Mouse (Mus musculus) G1E (cell line): ENCODE results near the gene Wdr46. TPM values are rescaled to one million over a fixed set of nuclear protein-coding genes. Genes with fewer than 3 reads are reported as not detected.
"Not testable (repeated sequence)": the region's sequence is repeated elsewhere in the genome, so short reads cannot be mapped to it uniquely, and the experiment has no call there.

Experiments used
- ATAC-seq: 2 replicates; pipeline ENCODE4 v1.8.0; 2016; ENCODE audit warnings: mild to moderate bottlenecking; ENCODE audit not compliant: insufficient number of reproducible peaks, poor library complexity, low FRiP score, severe bottlenecking; ENCODE audit errors: extremely low read depth
- DNase-seq: peaks from one replicate; pipeline ENCODE4 v3.0.0; 2012; ENCODE audit warnings: low spot score
- H3K27me3 ChIP-seq: 2 replicates; pipeline ENCODE4 v1.6.1; 2012; ENCODE audit warnings: mild to moderate bottlenecking, low read length, inconsistent platforms; ENCODE audit not compliant: insufficient read depth
- H3K36me3 ChIP-seq: replicated peaks from 2 replicates; pipeline ENCODE3; 2012; ENCODE audit warnings: mild to moderate bottlenecking, inconsistent platforms
- H3K4me1 ChIP-seq: 2 replicates; pipeline ENCODE4 v1.6.1; 2012; ENCODE audit warnings: low read depth, low read length, inconsistent platforms, mixed read lengths; ENCODE audit not compliant: insufficient read depth
- H3K4me3 ChIP-seq: 2 replicates; pipeline ENCODE4 v1.5.1; 2012; ENCODE audit warnings: low read depth, mild to moderate bottlenecking, inconsistent platforms, low read length, moderate library complexity, mixed read lengths
- H3K9me3 ChIP-seq: replicated peaks from 2 replicates; pipeline ENCODE4 v1.6.1; 2012; ENCODE audit warnings: inconsistent platforms
- CTCF ChIP-seq: IDR thresholded peaks from 2 replicates; pipeline ENCODE4 v1.5.1; 2012; ENCODE audit warnings: low read depth, low read length, inconsistent platforms, mixed read lengths
- GATA1 ChIP-seq: IDR thresholded peaks from 2 replicates; pipeline ENCODE4 v1.6.1; 2012; ENCODE audit warnings: borderline replicate concordance, low read length, inconsistent platforms, mixed read lengths
- GATA2 ChIP-seq: IDR thresholded peaks from 2 replicates; pipeline ENCODE4 v1.6.1; 2012; ENCODE audit warnings: low read depth, low read length, inconsistent platforms, borderline replicate concordance
- POLR2AphosphoS5 ChIP-seq: IDR thresholded peaks from 2 replicates; pipeline ENCODE4 v1.6.1; 2012; ENCODE audit warnings: low read depth, low read length, inconsistent platforms; ENCODE audit not compliant: insufficient replicate concordance
- TAL1 ChIP-seq: conservative IDR thresholded peaks from 2 replicates; pipeline ENCODE4 v1.6.1; 2012; ENCODE audit warnings: low read depth, low read length, inconsistent platforms, mixed read lengths
- polyA plus RNA-seq: library from polyadenylated mRNA; stranded (reverse); fragments of >175 nt; gene quantifications from 2 replicates; pipeline ENCODE4 v1.2.3, GENCODE M21; 2012
- total RNA-seq, 2 experiments: library from RNA; stranded (forward) in 1 of 2; stranded (reverse) in 1 of 2; fragments of 200-1000 nt in 1 of 2; fragments of >200 nt in 1 of 2; fragmentation: Nextera tagmentation in 1 of 2; gene quantifications; 2 replicates each; pipeline ENCODE4 v1.2.3; 2014 to 2017

The Wdr46 gene
- total and polyA plus RNA-seq, 3 experiments, result 29.6 to 72.2 (median 31.1) TPM

GRCm38 (mm10) chr17:33982136-33982535, 41.7 kb downstream of the Wdr46 start:
- H3K36me3 ChIP-seq, ATAC-seq, H3K9me3 ChIP-seq, DNase-seq, H3K4me3 ChIP-seq: not testable (repeated sequence)
- Histone ChIP-seq H3K4me1 (peaks cover 47% of the 10 kb centered on the region), H3K27me3 (peaks cover 15% of the 10 kb centered on the region)
- peak; percentile 36 for TF ChIP-seq CTCF

GRCm38 (mm10) chr17:33991788-33992664, 51.6 kb downstream of the Wdr46 start:
- H3K4me1 ChIP-seq, result peaks cover 6% of the 10 kb centered on the region; the same call in 1 of the 2 replicates
- peaks cover 18% of the 10 kb centered on the region for H3K27me3 ChIP-seq
- no peak overlapping the region for H3K4me3 ChIP-seq
- H3K36me3 ChIP-seq, result no peaks in the 10 kb centered on the region
- TF ChIP-seq CTCF (peak; percentile 62), GATA2 (no peak)
- H3K9me3 ChIP-seq, result no peaks in the 10 kb centered on the region
- no peak for DNase-seq
- ATAC-seq, result no peak

GRCm38 (mm10) chr17:33994959-33995358, 54.5 kb downstream of the Wdr46 start:
- no peak for DNase-seq
- peaks cover 8% of the 10 kb centered on the region for H3K9me3 ChIP-seq
- no peak overlapping the region for H3K4me3 ChIP-seq
- TF ChIP-seq GATA1 (no peak), CTCF (no peak), GATA2 (no peak)
- H3K27me3 ChIP-seq, result peaks cover 15% of the 10 kb centered on the region
- H3K4me1 ChIP-seq, result peaks cover 6% of the 10 kb centered on the region; the same call in 1 of the 2 replicates
- no peaks in the 10 kb centered on the region for H3K36me3 ChIP-seq
- no peak for ATAC-seq

- Histone ChIP-seq H3K9me3 (peaks cover 12% of the 10 kb centered on the region), H3K27me3 (peaks cover 22% of the 10 kb centered on the region), H3K36me3 (no peaks in the 10 kb centered on the region), H3K4me1 (peaks cover 6% of the 10 kb centered on the region; the same call in 1 of the 2 replicates), H3K4me3 (no peak overlapping the region)
- TF ChIP-seq GATA1 (no peak), TAL1 (no peak), GATA2 (no peak), CTCF (no peak), POLR2AphosphoS5 (no peak)
- ATAC-seq (no peak), DNase-seq (no peak)
Measured at GRCm38 (mm10) chr17:33995651-33996050, 55.2 kb downstream of the Wdr46 start.

DNA sequence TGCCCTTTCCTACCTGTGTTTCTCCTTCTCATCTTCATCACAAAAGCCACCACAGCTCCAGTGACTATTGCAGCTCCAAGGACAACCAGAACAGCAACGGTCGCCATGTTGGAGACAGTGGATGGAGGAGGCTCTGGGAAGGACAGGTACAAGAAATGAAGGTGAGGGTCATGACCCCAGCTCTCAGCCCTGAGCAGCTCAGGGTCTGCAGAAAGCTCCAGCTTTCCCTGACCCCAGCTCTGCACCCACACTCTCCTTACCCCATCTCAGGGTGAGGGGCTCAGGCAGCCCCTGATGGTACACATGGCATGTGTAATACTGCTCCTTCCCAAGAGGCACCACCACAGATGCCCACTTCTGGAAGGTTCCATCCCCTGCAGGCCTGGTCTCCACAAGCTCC, 56.6 kb downstream of the Wdr46 start:
- H3K27me3 ChIP-seq, result peaks cover 25% of the 10 kb centered on the region

DNA sequence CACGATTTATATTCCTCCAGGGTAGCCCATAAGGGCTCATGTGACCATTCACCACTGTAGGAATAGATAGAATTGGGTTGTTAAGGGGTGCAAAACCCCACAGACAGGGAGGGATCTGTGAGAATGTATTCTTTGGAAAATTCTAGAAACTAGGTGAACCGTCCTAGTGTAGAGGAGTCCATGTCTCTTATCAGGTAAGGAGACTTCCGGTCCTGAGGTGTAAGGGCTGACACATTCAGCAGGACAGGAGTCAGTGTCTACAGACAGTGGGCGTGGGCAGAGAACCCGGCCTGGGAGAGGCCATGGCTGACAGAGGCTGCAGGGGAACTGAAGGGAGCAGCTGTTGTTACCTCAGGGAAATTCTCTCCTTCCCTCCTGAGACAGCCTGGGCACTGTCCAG, 58.2 kb downstream of the Wdr46 start:
- DNase-seq, H3K4me3 ChIP-seq, H3K36me3 ChIP-seq, H3K4me1 ChIP-seq, ATAC-seq: not testable (repeated sequence)
- Histone ChIP-seq H3K27me3 (peaks cover 27% of the 10 kb centered on the region), H3K9me3 (peaks cover 12% of the 10 kb centered on the region)

More for the DNA sequence above, 56.6 kb downstream of the Wdr46 start:
- H3K9me3 ChIP-seq, result peaks cover 12% of the 10 kb centered on the region
- not testable (repeated sequence) for H3K4me1 ChIP-seq, DNase-seq, ATAC-seq, H3K36me3 ChIP-seq, H3K4me3 ChIP-seq

Other genes with a start within 250 kb of the Wdr46 start
Only the 20 nearest of the 31 such genes appear.
- 381 and 417 TPM in 2 replicates for gene Rps28, start 116.1 kb upstream of the Wdr46 start, total RNA-seq (2014; fragmentation: Nextera tagmentation)
- 3,098 and 4,163 TPM in 2 replicates for gene Rps28, start 116.1 kb upstream of the Wdr46 start, total RNA-seq (2017)
- 4,132 and 6,951 TPM in 2 replicates for gene Rps28, start 116.1 kb upstream of the Wdr46 start, polyA plus RNA-seq
- gene Ndufa7, start 116.1 kb upstream of the Wdr46 start, total RNA-seq (2014; fragmentation: Nextera tagmentation), result 131 and 137 TPM in 2 replicates
- gene Ndufa7, start 116.1 kb upstream of the Wdr46 start, total RNA-seq (2017), result 253 and 307 TPM in 2 replicates
- 636 and 723 TPM in 2 replicates for gene Ndufa7, start 116.1 kb upstream of the Wdr46 start, polyA plus RNA-seq
- gene Cd320, start 97.6 kb upstream of the Wdr46 start, total RNA-seq (2014; fragmentation: Nextera tagmentation), result 2.3 and 4.5 TPM in 2 replicates
- 5.7 and 6.0 TPM in 2 replicates for gene Cd320, start 97.6 kb upstream of the Wdr46 start, total RNA-seq (2017)
- 8.1 and 12.7 TPM in 2 replicates for gene Cd320, start 97.6 kb upstream of the Wdr46 start, polyA plus RNA-seq
- not detected in 2 replicates for gene Gm7029, start 66.8 kb upstream of the Wdr46 start, total RNA-seq (2014; fragmentation: Nextera tagmentation)
- not detected in 2 replicates for gene Gm7029, start 66.8 kb upstream of the Wdr46 start, total RNA-seq (2017)
- gene Gm7029, start 66.8 kb upstream of the Wdr46 start, polyA plus RNA-seq, result not detected in 2 replicates
- 16.2 and 58.2 TPM in 2 replicates for gene Kifc1, start 50.0 kb upstream of the Wdr46 start, total RNA-seq (2014; fragmentation: Nextera tagmentation)
- 31.7 and 33.7 TPM in 2 replicates for gene Kifc1, start 50.0 kb upstream of the Wdr46 start, total RNA-seq (2017)
- gene Kifc1, start 50.0 kb upstream of the Wdr46 start, polyA plus RNA-seq, result 63.7 and 76.6 TPM in 2 replicates
- gene Platr17, start 35.5 kb upstream of the Wdr46 start, total RNA-seq (2014; fragmentation: Nextera tagmentation), result not detected in 2 replicates
- gene Platr17, start 35.5 kb upstream of the Wdr46 start, total RNA-seq (2017), result not detected in 2 replicates
- gene Platr17, start 35.5 kb upstream of the Wdr46 start, polyA plus RNA-seq, result 0.13 TPM in 1 of 2 replicates, not detected in the other
- gene Daxx, start 31.2 kb upstream of the Wdr46 start, total RNA-seq (2014; fragmentation: Nextera tagmentation), result 72.7 and 73.2 TPM in 2 replicates
- gene Daxx, start 31.2 kb upstream of the Wdr46 start, total RNA-seq (2017), result 33.0 and 46.3 TPM in 2 replicates
- 58.8 and 67.4 TPM in 2 replicates for gene Daxx, start 31.2 kb upstream of the Wdr46 start, polyA plus RNA-seq
- gene Tapbp, start 24.8 kb upstream of the Wdr46 start, total RNA-seq (2014; fragmentation: Nextera tagmentation), result 34.0 and 43.0 TPM in 2 replicates
- 17.0 and 18.5 TPM in 2 replicates for gene Tapbp, start 24.8 kb upstream of the Wdr46 start, total RNA-seq (2017)
- 142 and 157 TPM in 2 replicates for gene Tapbp, start 24.8 kb upstream of the Wdr46 start, polyA plus RNA-seq
- gene Zbtb22, start 24.8 kb upstream of the Wdr46 start, total RNA-seq (2014; fragmentation: Nextera tagmentation), result 9.5 and 15.8 TPM in 2 replicates
- 19.7 and 22.2 TPM in 2 replicates for gene Zbtb22, start 24.8 kb upstream of the Wdr46 start, total RNA-seq (2017)
- 41.9 and 42.1 TPM in 2 replicates for gene Zbtb22, start 24.8 kb upstream of the Wdr46 start, polyA plus RNA-seq
- 27.0 and 32.9 TPM in 2 replicates for gene Rgl2, start 11.1 kb upstream of the Wdr46 start, total RNA-seq (2014; fragmentation: Nextera tagmentation)
- gene Rgl2, start 11.1 kb upstream of the Wdr46 start, total RNA-seq (2017), result 35.5 and 38.9 TPM in 2 replicates
- 145 and 166 TPM in 2 replicates for gene Rgl2, start 11.1 kb upstream of the Wdr46 start, polyA plus RNA-seq
- 63.5 and 75.3 TPM in 2 replicates for gene Pfdn6, start 317 bp upstream of the Wdr46 start, total RNA-seq (2014; fragmentation: Nextera tagmentation)
- gene Pfdn6, start 317 bp upstream of the Wdr46 start, total RNA-seq (2017), result 133 and 141 TPM in 2 replicates
- 347 and 373 TPM in 2 replicates for gene Pfdn6, start 317 bp upstream of the Wdr46 start, polyA plus RNA-seq
- 1.7 and 1.9 TPM in 2 replicates for gene B3galt4, start 10.8 kb downstream of the Wdr46 start, total RNA-seq (2014; fragmentation: Nextera tagmentation)
- 3.0 and 3.6 TPM in 2 replicates for gene B3galt4, start 10.8 kb downstream of the Wdr46 start, total RNA-seq (2017)
- 10.9 and 13.5 TPM in 2 replicates for gene B3galt4, start 10.8 kb downstream of the Wdr46 start, polyA plus RNA-seq
- 30.0 and 34.1 TPM in 2 replicates for gene Vps52, start 15.2 kb downstream of the Wdr46 start, total RNA-seq (2014; fragmentation: Nextera tagmentation)
- 18.5 and 19.8 TPM in 2 replicates for gene Vps52, start 15.2 kb downstream of the Wdr46 start, total RNA-seq (2017)
- 45.6 and 48.9 TPM in 2 replicates for gene Vps52, start 15.2 kb downstream of the Wdr46 start, polyA plus RNA-seq
- 2,195 and 2,298 TPM in 2 replicates for gene Rps18, start 15.3 kb downstream of the Wdr46 start, total RNA-seq (2014; fragmentation: Nextera tagmentation)
- 1,704 and 1,830 TPM in 2 replicates for gene Rps18, start 15.3 kb downstream of the Wdr46 start, total RNA-seq (2017)
- 739 and 1,633 TPM in 2 replicates for gene Rps18, start 15.3 kb downstream of the Wdr46 start, polyA plus RNA-seq
- gene H2-K1, start 59.7 kb downstream of the Wdr46 start, total RNA-seq (2014; fragmentation: Nextera tagmentation), result not detected in 2 replicates
- 0.16 and 0.23 TPM in 2 replicates for gene H2-K1, start 59.7 kb downstream of the Wdr46 start, total RNA-seq (2017)
- 0.58 and 0.74 TPM in 2 replicates for gene H2-K1, start 59.7 kb downstream of the Wdr46 start, polyA plus RNA-seq
- gene Ring1, start 84.0 kb downstream of the Wdr46 start, total RNA-seq (2014; fragmentation: Nextera tagmentation), result 8.4 and 9.7 TPM in 2 replicates
- gene Ring1, start 84.0 kb downstream of the Wdr46 start, total RNA-seq (2017), result 10.9 and 13.1 TPM in 2 replicates
- 46.4 and 59.9 TPM in 2 replicates for gene Ring1, start 84.0 kb downstream of the Wdr46 start, polyA plus RNA-seq
- 77.5 and 87.1 TPM in 2 replicates for gene H2-Ke6, start 87.4 kb downstream of the Wdr46 start, total RNA-seq (2014; fragmentation: Nextera tagmentation)
- 44.7 and 45.9 TPM in 2 replicates for gene H2-Ke6, start 87.4 kb downstream of the Wdr46 start, total RNA-seq (2017)
- gene H2-Ke6, start 87.4 kb downstream of the Wdr46 start, polyA plus RNA-seq, result 58.6 and 78.0 TPM in 2 replicates
- gene Slc39a7, start 91.0 kb downstream of the Wdr46 start, total RNA-seq (2014; fragmentation: Nextera tagmentation), result 16.9 and 17.5 TPM in 2 replicates
- gene Slc39a7, start 91.0 kb downstream of the Wdr46 start, total RNA-seq (2017), result 58.0 and 60.1 TPM in 2 replicates
- gene Slc39a7, start 91.0 kb downstream of the Wdr46 start, polyA plus RNA-seq, result 66.0 and 98.1 TPM in 2 replicates
- 27.7 and 29.7 TPM in 2 replicates for gene Rxrb, start 91.2 kb downstream of the Wdr46 start, total RNA-seq (2014; fragmentation: Nextera tagmentation)
- gene Rxrb, start 91.2 kb downstream of the Wdr46 start, total RNA-seq (2017), result 30.5 and 34.7 TPM in 2 replicates
- 175 and 211 TPM in 2 replicates for gene Rxrb, start 91.2 kb downstream of the Wdr46 start, polyA plus RNA-seq
- 0.45 and 0.92 TPM in 2 replicates for gene Col11a2, start 98.8 kb downstream of the Wdr46 start, total RNA-seq (2014; fragmentation: Nextera tagmentation)
- gene Col11a2, start 98.8 kb downstream of the Wdr46 start, total RNA-seq (2017), result 0.58 and 1.6 TPM in 2 replicates
- 1.9 and 2.3 TPM in 2 replicates for gene Col11a2, start 98.8 kb downstream of the Wdr46 start, polyA plus RNA-seq